Mouse (Mus musculus): ENCODE measurements around the gene Lrriq4. TPM values are rescaled to one million over a fixed set of nuclear protein-coding genes. Genes with fewer than 3 reads are reported as not detected.

Gene Lrriq4
- total RNA-seq (2018; cell fraction: chromatin; rRNA removed): not detected
- total RNA-seq (2018; cell fraction: cytosol; rRNA removed): not detected
- total RNA-seq (2018; cell fraction: nucleus; rRNA removed): not detected
- polyA plus RNA-seq (2018): not detected in 3 replicates

DNA sequence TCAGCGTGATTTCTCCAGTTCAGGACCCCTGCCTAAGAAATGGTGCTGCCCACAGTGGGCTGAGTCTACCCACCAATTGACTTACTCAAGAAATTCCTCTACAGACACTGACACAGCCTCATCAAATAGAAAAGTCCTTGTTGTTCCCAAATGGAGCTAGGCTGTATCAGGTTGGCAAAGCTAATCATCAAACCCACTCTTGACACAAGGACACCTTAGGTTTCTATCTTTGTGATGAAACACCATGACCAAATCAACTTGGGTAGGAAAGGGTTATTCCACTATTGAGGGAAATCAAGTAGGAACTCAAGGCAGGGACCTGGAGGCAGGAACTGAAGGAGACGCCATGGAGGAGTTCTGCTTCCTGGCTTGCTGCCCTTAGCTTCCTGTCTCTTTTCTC is at the start of gene Lrriq4:
Lrriq4 (plus strand) TSS at position 301 of the 400 bp plus-strand sequence.
- Histone ChIP-seq H3K36me3 (ENCODE audit: inconsistent target) (no peaks in the 10 kb centered on the region), H3K4me3 (ENCODE audit: inconsistent target) (no peak within 1 kb of the TSS), H3K79me2 (ENCODE audit: inconsistent target) (no peaks in the 10 kb centered on the region), H3K27ac (no peak within 1 kb of the TSS)
- WGBS (ENCODE audit: missing documents): 69% methylated on average over 2 of the region's 2 CpGs

DNA sequence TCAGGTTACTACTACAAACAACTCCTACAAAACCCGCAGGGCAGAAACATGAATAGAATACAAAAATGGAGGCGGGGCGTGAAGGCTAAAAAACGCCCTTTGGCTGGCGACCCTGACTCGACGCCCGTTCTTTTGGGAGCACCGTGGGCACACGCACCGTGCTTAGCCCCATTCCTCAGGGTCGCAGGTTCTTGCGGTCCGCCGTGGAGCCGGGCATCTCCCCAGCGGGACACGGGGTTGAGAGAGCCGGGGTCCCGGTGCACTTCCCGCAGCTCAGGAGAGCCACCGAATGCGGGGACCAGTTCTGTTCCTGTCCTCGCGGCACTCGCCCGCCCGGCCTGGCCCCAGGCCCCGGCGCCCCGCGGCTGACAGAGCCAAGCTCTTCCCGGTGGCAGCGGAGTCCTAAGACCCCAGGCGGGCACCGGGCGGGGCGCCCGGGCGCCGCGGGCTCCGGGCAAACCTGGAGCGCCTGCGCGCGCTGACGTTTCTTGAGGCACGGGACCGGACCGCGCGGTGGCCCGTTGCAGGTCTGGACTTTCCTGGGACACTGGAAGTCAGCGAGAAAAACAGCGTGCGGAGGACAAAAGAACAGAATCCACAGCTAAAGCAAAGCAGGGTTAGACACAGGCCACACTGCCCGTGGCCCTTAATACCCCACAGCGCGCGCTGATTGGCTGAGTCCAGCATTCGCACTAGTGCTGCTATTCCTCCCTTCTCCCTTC is 49.0 kb upstream of the Lrriq4 start:
- H3K4me3 ChIP-seq (ENCODE audit: inconsistent target): peak overlapping the region; percentile 34
- WGBS (ENCODE audit: missing documents): 2% methylated on average over 60 of the region's 62 CpGs
- no peaks in the 10 kb centered on the region for H3K36me3 ChIP-seq (ENCODE audit: inconsistent target)
- no peak overlapping the region for H3K27ac ChIP-seq
- H3K79me2 ChIP-seq (ENCODE audit: inconsistent target): no peaks in the 10 kb centered on the region

GRCm38 (mm10) chr3:30597271-30597670 is 47.0 kb upstream of the Lrriq4 start:
- no peak overlapping the region for H3K27ac ChIP-seq
- no peak overlapping the region for H3K4me3 ChIP-seq (ENCODE audit: inconsistent target)
- H3K36me3 ChIP-seq (ENCODE audit: inconsistent target): no peaks in the 10 kb centered on the region
- no peaks in the 10 kb centered on the region for H3K79me2 ChIP-seq (ENCODE audit: inconsistent target)
- WGBS (ENCODE audit: missing documents): 99% methylated on average over 5 of the region's 7 CpGs

DNA sequence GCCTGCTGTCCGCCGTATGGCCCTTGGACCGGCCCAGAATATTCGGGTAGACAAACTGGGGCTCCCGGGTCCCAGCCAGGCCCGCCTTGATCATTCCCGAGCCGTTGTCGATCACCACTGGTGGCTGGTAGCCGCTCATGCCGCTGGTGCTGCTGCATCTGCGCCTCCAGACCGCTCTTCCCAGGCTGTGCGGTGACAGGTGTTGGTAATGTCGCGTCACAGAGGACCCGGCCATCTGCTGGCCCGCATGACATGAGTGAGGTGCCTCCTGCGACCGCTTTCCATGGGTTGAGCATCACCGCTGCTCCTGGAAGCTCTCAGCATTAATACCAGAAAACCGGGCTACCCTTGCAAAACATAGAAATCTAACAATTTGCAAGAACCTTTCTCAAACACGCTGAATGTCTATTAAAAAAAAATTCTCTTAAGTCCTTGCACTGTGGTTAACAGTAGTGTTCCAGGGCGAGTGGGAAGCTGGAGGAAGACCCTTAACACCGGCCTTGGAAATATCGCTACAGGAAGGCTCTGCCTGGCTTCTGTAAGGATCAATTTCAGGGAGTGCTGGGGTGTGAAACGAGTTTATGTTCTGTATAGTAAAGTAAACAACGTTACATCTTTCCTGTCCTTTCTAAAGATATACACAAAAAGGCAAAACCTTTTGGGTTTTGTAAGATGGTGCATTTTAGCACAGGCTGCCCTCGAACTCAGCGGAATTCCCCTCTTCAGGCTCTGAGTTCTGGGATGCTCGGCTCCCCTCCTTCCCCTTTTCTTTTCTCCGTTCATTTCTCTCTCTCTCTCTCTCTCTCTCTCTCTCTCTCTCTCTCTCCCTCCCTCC is 44.4 kb upstream of the Lrriq4 start, which contains the start of gene Actrt3:
Actrt3 (minus strand) TSS at position 229 of the 835 bp plus-strand sequence.
- Histone ChIP-seq H3K79me2 (ENCODE audit: inconsistent target) (peaks cover 23% of the 10 kb centered on the region), H3K27ac (no peak within 1 kb of the TSS), H3K4me3 (ENCODE audit: inconsistent target) (peak within 1 kb of the TSS; percentile 70), H3K36me3 (ENCODE audit: inconsistent target) (0 out of 2 replicates have a peak, but pooled peaks cover 6% of the 10 kb centered on the region)
- 7% methylated on average over 31 of the region's 32 CpGs for WGBS (ENCODE audit: missing documents)

GRCm38 (mm10) chr3:30600717-30601116 is 43.6 kb upstream of the Lrriq4 start:
- 0 out of 2 replicates have a peak, but pooled peaks cover 8% of the 10 kb centered on the region for H3K36me3 ChIP-seq (ENCODE audit: inconsistent target)
- H3K4me3 ChIP-seq (ENCODE audit: inconsistent target): peak overlapping the region; percentile 70
- WGBS (ENCODE audit: missing documents): 2% methylated on average over 14 of the region's 14 CpGs
- no peak overlapping the region for H3K27ac ChIP-seq
- H3K79me2 ChIP-seq (ENCODE audit: inconsistent target): peaks cover 31% of the 10 kb centered on the region

DNA sequence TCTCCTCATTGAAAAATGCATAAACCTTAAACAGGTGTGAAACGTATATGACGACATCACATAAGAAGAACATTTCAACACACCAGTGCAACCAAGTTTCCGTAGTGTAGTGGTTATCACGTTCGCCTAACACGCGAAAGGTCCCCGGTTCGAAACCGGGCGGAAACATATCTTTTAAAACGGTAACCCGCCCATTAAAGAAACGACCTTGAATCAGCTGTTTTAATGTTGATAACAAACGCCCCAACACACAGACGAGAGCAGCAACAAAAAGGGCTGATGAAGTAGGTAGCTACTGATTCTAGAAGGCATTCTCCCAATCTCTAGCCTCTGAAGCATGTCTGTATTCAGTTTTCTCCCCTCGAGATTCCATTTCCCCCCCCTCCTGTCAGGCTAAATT is 43.1 kb upstream of the Lrriq4 start:
- Histone ChIP-seq H3K79me2 (ENCODE audit: inconsistent target) (peaks cover 36% of the 10 kb centered on the region), H3K4me3 (ENCODE audit: inconsistent target) (peak overlapping the region; percentile 70), H3K27ac (peak overlapping the region; percentile 80), H3K36me3 (ENCODE audit: inconsistent target) (0 out of 2 replicates have a peak, but pooled peaks cover 12% of the 10 kb centered on the region)
- WGBS (ENCODE audit: missing documents): under 1% methylated on average over 17 of the region's 17 CpGs

DNA sequence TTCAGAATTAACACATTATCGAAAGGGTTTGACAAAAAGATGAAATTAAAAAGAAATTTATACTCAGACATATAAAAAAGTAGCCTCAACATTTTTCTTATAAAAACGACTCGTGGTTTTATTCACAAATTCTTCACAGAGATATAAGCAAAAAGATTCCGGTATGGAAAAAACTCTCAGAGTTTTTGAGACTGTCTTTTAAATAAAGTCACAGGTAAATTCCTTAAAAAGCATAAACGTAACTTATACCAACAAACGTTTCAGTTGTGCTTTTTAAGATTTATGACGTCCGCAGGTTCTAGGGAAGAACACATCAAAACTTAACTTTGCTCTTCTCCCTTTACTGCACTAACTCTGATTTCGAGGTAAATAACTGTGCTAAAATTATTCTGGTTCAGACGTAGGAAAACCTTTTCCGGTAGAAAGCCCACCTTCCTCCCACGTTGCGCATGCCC is 42.7 kb upstream of the Lrriq4 start:
- H3K4me3 ChIP-seq (ENCODE audit: inconsistent target): peak overlapping the region; percentile 70

DNA sequence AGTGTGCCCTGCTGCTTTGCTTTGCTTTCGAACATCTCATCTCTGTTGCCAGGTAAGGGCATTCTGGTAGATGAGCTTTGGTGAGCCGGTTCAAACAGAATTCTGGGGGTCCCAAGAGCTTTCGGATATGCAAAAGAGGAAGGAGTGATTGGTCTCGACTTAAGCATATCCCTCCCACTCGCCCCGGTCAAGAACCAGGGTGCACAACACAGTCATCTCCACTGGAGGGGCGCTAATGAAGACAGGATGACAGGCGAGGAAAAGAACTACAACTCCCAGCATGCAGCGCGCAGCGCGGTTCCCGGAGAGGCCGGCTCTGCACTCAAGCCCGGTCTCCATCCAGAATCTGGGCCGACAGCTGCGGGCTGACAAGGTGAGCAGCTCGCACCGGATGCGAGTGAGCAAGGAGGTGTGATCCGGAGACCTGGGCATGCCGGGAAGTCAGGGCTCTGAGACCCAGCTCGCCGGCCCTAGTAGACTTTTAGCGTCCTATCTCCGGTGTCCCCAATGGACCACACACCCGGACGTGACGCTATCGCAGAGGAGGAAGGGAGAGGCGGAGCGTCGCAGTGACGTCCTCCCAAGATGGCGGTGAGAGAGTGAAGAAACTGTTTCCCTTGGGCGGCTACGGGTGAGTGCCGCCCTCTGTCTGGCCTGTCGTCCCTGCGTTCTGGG is 42.1 kb upstream of the Lrriq4 start, which contains the start of gene Mynn:
Mynn (plus strand) TSS at position 1 of the 675 bp plus-strand sequence.
- H3K79me2 ChIP-seq (ENCODE audit: inconsistent target): peaks cover 44% of the 10 kb centered on the region
- peaks cover 21% of the 10 kb centered on the region for H3K36me3 ChIP-seq (ENCODE audit: inconsistent target)
- peak within 1 kb of the TSS; percentile 70 for H3K4me3 ChIP-seq (ENCODE audit: inconsistent target)
- WGBS (ENCODE audit: missing documents): 1% methylated on average over 40 of the region's 40 CpGs
- peak within 1 kb of the TSS; percentile 80 for H3K27ac ChIP-seq

More for the DNA sequence above, 42.7 kb upstream of the Lrriq4 start:
- peak overlapping the region; percentile 80 for H3K27ac ChIP-seq
- H3K79me2 ChIP-seq (ENCODE audit: inconsistent target): peaks cover 40% of the 10 kb centered on the region
- 0% methylated on average over 13 of the region's 13 CpGs for WGBS (ENCODE audit: missing documents)
- peaks cover 16% of the 10 kb centered on the region; the same call in 1 of the 2 replicates for H3K36me3 ChIP-seq (ENCODE audit: inconsistent target)

- H3K36me3 ChIP-seq (ENCODE audit: inconsistent target): peaks cover 26% of the 10 kb centered on the region
- H3K79me2 ChIP-seq (ENCODE audit: inconsistent target): peaks cover 50% of the 10 kb centered on the region
- H3K4me3 ChIP-seq (ENCODE audit: inconsistent target): peak overlapping the region; percentile 70
- WGBS (ENCODE audit: missing documents): 0% methylated on average over 27 of the region's 27 CpGs
- peak overlapping the region; percentile 80 for H3K27ac ChIP-seq
Observed at GRCm38 (mm10) chr3:30602740-30603098, 41.6 kb upstream of the Lrriq4 start.

- 65% methylated on average over 10 of the region's 10 CpGs for WGBS (ENCODE audit: missing documents)
- H3K79me2 ChIP-seq (ENCODE audit: inconsistent target): peaks cover 55% of the 10 kb centered on the region
- no peak overlapping the region for H3K27ac ChIP-seq
- H3K4me3 ChIP-seq (ENCODE audit: inconsistent target): peak overlapping the region; percentile 70
- H3K36me3 ChIP-seq (ENCODE audit: inconsistent target): peaks cover 31% of the 10 kb centered on the region
Observed at GRCm38 (mm10) chr3:30603256-30603655, 41.1 kb upstream of the Lrriq4 start.

DNA sequence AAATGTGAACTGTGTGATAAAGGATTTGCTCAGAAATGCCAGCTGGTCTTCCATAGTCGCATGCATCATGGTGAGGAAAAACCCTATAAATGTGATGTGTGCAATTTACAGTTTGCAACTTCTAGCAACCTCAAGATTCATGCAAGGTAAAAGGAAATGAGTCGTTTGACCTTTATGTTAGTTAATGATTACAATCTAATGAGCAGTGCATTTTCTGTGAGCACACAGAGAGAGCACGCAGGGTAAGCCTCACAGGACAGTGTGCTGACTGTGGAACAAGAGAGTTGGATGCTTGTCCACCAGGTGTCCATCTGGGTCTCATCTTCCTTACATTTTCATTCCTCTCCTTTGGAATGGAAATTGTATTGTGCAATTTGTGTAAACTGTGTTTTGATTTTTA is 35.3 kb upstream of the Lrriq4 start:
- 92% methylated on average over 3 of the region's 3 CpGs for WGBS (ENCODE audit: missing documents)
- no peak overlapping the region for H3K4me3 ChIP-seq (ENCODE audit: inconsistent target)

GRCm38 (mm10) chr3:30610930-30611329 is 33.4 kb upstream of the Lrriq4 start:
- peaks cover 78% of the 10 kb centered on the region for H3K36me3 ChIP-seq (ENCODE audit: inconsistent target)
- 98% methylated on average over 4 of the region's 4 CpGs for WGBS (ENCODE audit: missing documents)
- peaks cover 40% of the 10 kb centered on the region for H3K79me2 ChIP-seq (ENCODE audit: inconsistent target)
- H3K4me3 ChIP-seq (ENCODE audit: inconsistent target): no peak overlapping the region
- no peak overlapping the region for H3K27ac ChIP-seq

More for the DNA sequence above, 35.3 kb upstream of the Lrriq4 start:
- no peak overlapping the region for H3K27ac ChIP-seq
- peaks cover 60% of the 10 kb centered on the region for H3K79me2 ChIP-seq (ENCODE audit: inconsistent target)
- H3K36me3 ChIP-seq (ENCODE audit: inconsistent target): peaks cover 74% of the 10 kb centered on the region

GRCm38 (mm10) chr3:30620132-30620531 is 24.2 kb upstream of the Lrriq4 start:
- H3K4me3 ChIP-seq (ENCODE audit: inconsistent target): no peak overlapping the region
- H3K27ac ChIP-seq: no peak overlapping the region
- WGBS (ENCODE audit: missing documents): 52% methylated on average over 8 of the region's 8 CpGs
- H3K79me2 ChIP-seq (ENCODE audit: inconsistent target): no peaks in the 10 kb centered on the region
- H3K36me3 ChIP-seq (ENCODE audit: inconsistent target): peaks cover 30% of the 10 kb centered on the region; the same call in 1 of the 2 replicates

DNA sequence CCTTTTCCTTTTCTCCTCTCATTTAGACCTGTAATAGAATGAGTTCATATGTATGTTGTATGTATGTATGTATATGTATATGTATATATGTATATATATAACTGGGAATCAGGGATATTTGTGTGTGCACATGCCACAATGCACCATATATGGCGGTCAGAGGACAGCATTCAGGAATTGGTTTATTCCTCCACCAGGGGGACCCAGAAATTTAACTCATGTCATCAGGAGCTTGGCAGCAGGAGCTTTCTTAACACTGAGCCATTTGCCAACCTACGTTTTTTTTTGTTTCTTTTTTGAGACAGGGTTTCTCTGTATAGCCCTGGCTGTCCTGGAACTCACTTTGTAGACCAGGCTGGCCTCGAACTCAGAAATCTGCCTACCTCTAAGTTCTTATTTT is 10.6 kb upstream of the Lrriq4 start:
- H3K36me3 ChIP-seq (ENCODE audit: inconsistent target): no peaks in the 10 kb centered on the region
- no peaks in the 10 kb centered on the region for H3K79me2 ChIP-seq (ENCODE audit: inconsistent target)
- no peak overlapping the region for H3K27ac ChIP-seq
- 54% methylated on average over 3 of the region's 3 CpGs for WGBS (ENCODE audit: missing documents)
- H3K4me3 ChIP-seq (ENCODE audit: inconsistent target): no peak overlapping the region

All from macrophage (primary cell).